Mouse (Mus musculus): Measurements from ENCODE around the gene Rnf207. TPM values are rescaled to one million over a fixed set of nuclear protein-coding genes. Genes with fewer than 3 reads are reported as not detected.

Rnf207 gene
- 0.09 TPM in 1 of 2 replicates, not detected in the other for polyA plus RNA-seq (2015; fragmentation: Nextera tagmentation; extraction: Ambion mirVana)

DNA sequence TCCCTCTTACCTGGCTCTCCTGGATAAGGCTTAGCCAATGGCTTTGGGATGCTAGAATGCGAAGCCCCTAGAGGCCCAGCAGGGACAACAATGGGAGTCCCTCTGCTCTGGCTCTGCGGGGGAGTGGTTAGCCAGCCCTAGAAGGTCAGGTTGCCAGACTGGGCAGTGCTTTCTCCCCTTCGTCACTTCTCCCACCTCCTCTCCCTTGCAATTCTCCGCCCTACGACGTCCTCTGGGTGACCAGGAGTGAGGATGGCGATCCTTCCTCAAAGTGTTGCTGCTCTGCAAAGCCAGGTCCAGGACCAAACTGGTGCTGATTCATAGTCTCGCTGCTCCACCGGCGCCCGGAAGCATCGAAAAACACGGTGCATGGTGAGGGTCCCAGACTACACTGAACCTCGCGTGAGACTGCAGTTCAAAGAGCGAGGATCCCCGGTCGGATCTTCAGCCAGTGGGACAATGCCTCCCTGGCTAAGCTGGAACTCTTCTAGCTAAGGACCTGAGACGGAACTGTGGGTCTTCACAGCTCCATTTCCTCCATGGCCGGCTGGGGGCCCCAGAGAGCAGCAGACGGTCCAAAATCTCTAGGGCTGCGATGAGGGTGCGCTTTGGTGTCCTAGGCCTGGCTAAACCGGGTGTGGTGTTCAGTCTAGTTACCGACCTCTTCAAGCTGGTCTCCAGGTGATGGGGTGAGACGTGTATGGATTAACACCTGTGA is at the start of gene Rnf207:
Rnf207 (minus strand) TSS at position 477 of the 718 bp plus-strand sequence.
- DNase-seq (ENCODE audit: low spot score), result peak; percentile 23

GRCm38 (mm10) chr4:152365228-152365627 is 46.4 kb upstream of the Rnf207 start:
- DNase-seq (ENCODE audit: low spot score), result no peak

DNA sequence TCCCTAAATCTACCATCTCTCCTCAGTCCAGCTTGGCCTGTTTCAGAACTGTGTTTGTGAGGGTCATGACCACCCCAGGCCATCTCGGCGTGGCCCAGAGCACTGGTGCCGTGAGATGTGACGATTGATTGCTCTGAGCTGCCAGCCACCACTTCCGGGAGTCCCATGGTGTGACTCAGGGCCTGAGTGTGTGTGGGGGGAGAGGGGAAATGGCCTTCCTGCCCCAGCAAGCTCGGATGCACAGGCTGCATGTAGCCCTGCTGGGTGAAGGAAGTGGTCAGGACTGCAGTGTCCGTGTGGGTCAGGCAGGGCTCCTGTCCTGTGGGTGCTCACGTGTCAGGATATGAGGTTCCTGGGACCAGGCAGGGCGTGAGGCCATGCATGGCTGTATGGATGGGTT is 43.4 kb upstream of the Rnf207 start:
- no peak for DNase-seq (ENCODE audit: low spot score)

GRCm38 (mm10) chr4:152360855-152361254 is 42.1 kb upstream of the Rnf207 start:
- DNase-seq (ENCODE audit: low spot score), result peak; percentile 39

- no peak for DNase-seq (ENCODE audit: low spot score)
These were observed 40.9 kb upstream of the Rnf207 start for GRCm38 (mm10) chr4:152359700-152360099.

DNA sequence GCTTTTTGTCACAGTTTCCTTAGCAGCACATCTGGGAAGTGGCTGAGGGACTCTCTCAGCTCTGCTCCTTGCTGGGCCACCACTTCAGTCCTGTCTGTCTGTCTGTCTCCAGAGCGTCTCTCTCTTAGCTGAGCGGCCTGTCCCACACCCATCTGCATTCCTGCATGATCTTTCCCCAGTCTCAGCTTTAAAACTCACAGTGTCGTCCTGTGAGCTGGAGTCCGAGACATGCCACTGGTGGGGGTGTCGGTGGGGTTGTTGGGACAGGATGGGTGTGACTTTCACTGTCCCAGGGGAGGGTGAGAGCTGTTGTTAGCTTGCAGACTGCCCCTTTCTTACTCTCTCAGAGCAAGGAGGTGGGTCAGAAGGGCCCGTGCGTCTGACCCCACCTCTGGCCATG is 36.9 kb upstream of the Rnf207 start:
- no peak for DNase-seq (ENCODE audit: low spot score)

- no peak for DNase-seq (ENCODE audit: low spot score)
These were observed 35.3 kb upstream of the Rnf207 start for GRCm38 (mm10) chr4:152353886-152354637.

- no peak for DNase-seq (ENCODE audit: low spot score)
These were observed 32.9 kb upstream of the Rnf207 start for GRCm38 (mm10) chr4:152351422-152352305.

DNA sequence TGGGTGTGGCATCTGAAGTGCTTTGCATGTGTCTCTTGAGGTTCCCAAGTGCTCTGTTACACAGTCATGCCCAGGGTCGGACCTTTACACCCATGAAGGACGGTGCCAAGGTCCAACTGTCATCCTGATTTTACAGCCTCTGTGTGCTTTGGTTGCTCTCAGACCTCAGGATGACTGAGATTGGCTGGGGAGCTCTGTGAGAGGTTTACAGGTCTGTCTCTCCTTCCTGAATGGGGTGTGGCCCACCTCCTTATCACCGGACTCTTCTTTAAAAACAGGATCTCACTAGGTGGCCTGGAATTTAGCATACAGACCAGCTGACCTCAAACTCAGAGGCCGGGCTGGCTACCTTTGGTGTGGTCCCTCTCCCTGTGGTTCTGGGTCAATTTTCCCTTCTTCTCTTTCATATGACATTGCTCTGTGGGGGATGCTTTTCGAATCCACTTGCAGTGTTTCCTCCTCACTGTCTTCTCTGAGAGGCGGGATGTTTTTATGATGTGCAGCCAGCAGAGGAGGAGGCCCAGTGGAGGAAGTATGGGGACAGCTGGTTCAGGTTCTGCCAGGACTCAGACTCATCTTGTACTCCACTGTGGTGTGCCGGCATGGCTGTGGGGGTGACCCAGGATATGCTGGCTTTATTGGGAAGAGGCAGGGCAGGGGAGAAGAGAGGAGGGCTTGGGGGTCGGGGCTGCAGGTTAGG is 32.1 kb upstream of the Rnf207 start:
- no peak for DNase-seq (ENCODE audit: low spot score)

DNA sequence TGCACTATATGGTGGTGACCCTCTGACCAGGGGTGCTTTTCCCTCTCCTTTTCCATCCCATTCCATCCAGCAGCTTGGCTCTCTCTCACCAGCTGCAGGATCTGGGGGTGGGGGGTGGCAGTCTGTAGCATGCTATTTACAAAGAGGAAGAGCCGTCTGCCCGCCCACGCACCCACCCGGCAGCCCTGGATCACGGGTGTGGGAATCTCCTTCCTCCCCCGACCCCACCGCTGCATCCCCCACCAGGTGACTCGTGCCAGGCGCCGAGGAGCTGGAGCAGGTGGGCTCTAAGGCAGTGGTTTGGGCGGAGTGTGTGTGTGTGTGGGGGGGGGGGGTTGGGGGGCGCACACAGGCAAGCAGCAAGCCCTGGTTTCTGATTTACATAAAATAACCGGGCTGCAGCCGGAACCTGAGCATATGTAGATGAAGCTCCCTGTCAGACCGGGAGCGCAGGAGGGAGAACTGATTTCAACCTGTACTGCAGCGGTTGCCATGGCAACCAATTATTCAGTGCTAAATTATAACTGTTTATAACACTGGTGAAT is 31.1 kb upstream of the Rnf207 start:
- no peak for DNase-seq (ENCODE audit: low spot score)

GRCm38 (mm10) chr4:152345120-152345889 is 26.5 kb upstream of the Rnf207 start:
- DNase-seq (ENCODE audit: low spot score), result no peak

- no peak for DNase-seq (ENCODE audit: low spot score)
These were observed 25.9 kb upstream of the Rnf207 start for GRCm38 (mm10) chr4:152344651-152345050.

DNA sequence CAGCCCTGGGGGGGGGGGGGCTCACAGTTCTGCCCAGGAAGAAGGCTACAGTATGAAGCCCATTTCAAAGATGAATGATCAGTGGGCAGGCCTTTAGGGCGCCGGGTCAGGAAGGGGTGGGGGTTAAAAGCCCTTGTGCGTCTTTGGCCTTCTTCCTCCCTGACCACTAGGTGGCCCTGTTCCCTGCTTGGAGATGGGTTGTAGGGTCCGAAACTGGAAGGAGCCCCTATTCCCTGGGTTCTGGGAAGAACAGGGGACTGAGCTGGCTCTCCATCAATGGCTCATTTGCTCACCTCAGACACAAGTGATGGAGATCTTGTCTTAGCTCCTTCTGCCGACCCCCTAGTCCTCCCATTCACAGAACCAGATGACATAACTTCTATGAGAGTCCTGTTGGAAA is 24.5 kb upstream of the Rnf207 start:
- no peak for DNase-seq (ENCODE audit: low spot score)

DNA sequence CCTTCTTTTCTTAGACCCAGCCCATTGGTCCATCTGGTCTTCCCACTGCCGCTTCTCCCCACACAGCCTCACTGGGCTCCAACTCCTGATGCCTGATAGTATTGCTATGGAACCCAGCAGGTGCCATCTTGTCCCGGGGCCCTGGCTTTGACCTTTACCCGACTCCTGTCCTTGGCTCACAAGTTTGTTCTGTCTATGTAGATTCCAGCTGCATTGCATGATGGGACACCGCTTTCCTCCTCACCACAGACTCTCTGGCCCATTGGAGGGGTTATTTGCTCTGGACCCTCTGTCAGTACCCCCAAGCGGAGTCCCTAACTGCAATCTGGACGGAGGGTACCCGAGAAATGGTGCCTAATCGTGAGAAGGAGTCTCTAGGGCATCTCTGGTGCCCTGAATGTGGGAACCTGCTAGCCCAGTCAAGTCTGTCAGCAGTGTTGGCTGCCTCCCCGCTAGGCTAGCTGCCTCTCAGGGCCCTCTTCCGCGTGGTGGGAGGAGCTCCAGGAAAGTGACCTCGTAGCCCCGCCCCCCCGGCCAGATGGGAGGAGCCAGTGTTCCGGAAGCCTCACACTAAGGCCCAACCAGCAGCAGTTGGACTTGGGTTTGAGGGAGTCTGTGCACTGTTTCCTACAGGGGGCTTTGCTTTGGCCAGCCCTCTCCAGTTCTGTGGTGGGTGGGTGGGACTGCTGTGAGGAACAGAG is 21.9 kb upstream of the Rnf207 start:
- peak; percentile 33 for DNase-seq (ENCODE audit: low spot score)

DNA sequence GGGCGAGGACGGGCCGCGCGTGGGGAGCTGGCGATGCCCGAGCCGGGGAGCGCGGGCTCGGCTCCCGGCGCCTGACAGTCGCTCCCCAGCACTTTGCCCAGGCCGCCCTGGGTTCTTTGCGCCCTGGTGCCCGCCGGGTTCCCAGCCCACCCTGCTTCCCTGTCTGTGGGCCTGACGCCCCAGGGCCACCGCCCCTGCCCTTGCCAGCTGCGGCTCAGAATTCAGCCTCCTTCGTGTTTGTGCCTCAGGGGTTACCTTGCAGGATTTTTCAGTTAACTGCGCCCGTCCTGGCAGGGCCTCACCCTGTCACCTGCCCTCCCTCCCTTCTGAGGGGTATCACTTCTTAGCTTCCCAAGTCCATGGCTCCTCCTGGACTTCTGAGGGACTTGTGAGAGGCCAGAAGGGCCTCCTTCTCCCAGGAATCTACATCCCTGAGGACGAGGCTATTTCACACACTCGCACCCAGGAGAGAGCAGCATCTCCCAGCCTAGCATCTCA is 20.5 kb upstream of the Rnf207 start:
- no peak for DNase-seq (ENCODE audit: low spot score)

DNA sequence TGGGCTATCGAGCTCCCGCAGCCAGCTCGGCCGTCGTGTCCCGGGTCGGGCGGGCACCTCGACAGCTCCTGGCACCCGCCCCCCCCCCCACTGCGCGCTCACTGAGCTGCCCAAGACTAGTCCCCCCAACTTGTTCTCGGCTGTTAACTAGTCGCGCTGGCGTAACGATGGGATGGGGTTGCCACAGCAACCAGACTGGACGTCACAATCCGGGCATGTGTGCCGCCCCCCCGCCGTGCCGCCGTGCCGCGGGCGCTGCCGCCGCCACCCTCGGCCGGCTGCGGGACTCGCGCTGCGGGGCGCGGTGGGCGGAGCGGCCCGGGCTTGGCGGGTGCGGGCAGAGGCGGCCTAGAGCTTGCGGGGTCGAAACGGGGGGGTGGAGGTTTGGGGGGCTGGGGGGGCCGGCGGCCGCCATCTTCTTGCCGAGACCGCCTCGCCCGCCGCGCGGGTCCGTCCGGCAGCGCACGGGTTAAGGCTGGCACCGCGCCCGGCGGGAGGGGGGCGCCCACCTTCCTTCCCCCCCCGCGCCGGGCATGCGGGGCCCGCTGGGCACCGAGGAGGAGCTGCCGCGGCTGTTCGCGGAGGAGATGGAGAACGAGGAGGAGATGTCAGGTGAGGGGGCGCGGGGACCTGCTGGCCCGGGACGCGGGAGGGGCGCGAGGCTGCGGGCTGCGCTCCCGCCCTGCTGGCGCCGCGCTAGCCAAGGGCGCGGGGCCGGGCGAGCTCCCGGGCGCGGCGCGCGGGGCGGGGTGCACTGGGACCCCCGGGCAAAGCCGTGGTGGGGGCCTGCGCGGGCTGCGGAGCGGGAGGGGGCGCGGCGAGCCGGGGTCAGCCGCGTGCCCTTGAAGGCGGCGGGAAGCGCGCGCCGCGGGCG is 19.9 kb upstream of the Rnf207 start, which contains the start of gene Chd5:
Chd5 (plus strand) TSS at position 233 of the 874 bp plus-strand sequence.
- no peak for DNase-seq (ENCODE audit: low spot score)

- DNase-seq (ENCODE audit: low spot score), result no peak
These were observed 19.0 kb upstream of the Rnf207 start for GRCm38 (mm10) chr4:152337772-152338171.

DNA sequence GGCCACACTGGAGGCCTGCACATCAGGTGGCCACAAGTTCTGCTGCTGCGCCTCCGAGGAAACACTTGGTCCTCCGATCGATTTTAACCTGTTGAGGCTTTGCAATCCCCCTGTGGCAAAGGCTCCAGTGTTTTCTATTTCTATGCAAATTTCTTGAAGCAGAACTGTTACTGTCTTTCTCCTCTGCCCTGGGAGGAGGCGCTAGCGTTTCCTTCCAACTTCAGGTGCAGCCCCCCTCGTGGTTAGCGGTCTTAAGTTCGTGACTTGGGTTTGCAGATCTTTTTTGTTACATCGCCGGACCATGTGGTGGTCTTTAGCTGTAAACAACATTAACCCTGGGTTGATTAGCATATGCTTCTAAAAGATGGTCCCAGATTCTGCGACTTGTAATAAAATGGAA is 14.8 kb upstream of the Rnf207 start:
- no peak for DNase-seq (ENCODE audit: low spot score)
